Mouse (Mus musculus) embryonic facial prominence, embryonic 11.5 days (tissue): ENCODE measurements around the gene Doc2b. TPM values are rescaled to one million over a fixed set of nuclear protein-coding genes. Genes with fewer than 3 reads are reported as not detected.

ENCODE experiments used
- ATAC-seq: fragments of 200-750 bp; cut with Nextera tagmentation; replicated peaks from 2 replicates; pipeline ENCODE4 v1.8.0; 2017; ENCODE audit warnings: low read depth; ENCODE audit not compliant: insufficient number of reproducible peaks, low FRiP score, low TSS enrichment
- DNase-seq: peaks from one replicate; pipeline ENCODE4 v3.0.0-alpha.2; 2015; ENCODE audit warnings: low spot score
- H3K27ac ChIP-seq: fragments of 300-500 bp; sonication (generic); replicated peaks from 2 replicates; pipeline ENCODE4 v1.5.1; 2014; ENCODE audit warnings: mild to moderate bottlenecking, low read depth, low read length, control low read depth
- H3K27me3 ChIP-seq: fragments of 300-500 bp; sonication (generic); 2 replicates; pipeline ENCODE4 v1.6.1; 2014; ENCODE audit warnings: mild to moderate bottlenecking, low read length, moderate library complexity, mixed read lengths; ENCODE audit not compliant: control insufficient read depth, insufficient read depth
- H3K36me3 ChIP-seq: fragments of 300-500 bp; sonication (generic); replicated peaks from 2 replicates; pipeline ENCODE4 v1.6.1; 2014; ENCODE audit warnings: low read depth, mild to moderate bottlenecking, low read length, moderate library complexity, mixed read lengths; ENCODE audit not compliant: control insufficient read depth, insufficient read depth
- H3K4me1 ChIP-seq: fragments of 300-500 bp; sonication (generic); 2 replicates; pipeline ENCODE4 v1.6.1; 2014; ENCODE audit warnings: low read length, mixed read lengths; ENCODE audit not compliant: control insufficient read depth, insufficient read depth
- H3K4me2 ChIP-seq: fragments of 300-500 bp; sonication (generic); 2 replicates; pipeline ENCODE4 v1.6.1; 2014; ENCODE audit warnings: low read depth, mild to moderate bottlenecking, control low read depth, low read length, moderate library complexity
- H3K4me3 ChIP-seq: fragments of 300-500 bp; sonication (generic); 2 replicates; pipeline ENCODE4 v1.5.1; 2014; ENCODE audit warnings: low read depth, low read length, control low read depth
- H3K9ac ChIP-seq: fragments of 300-500 bp; sonication (generic); replicated peaks from 2 replicates; pipeline ENCODE4 v1.6.1; 2014; ENCODE audit warnings: mild to moderate bottlenecking, control low read depth, low read length
- H3K9me3 ChIP-seq: fragments of 300-500 bp; sonication (generic); replicated peaks from 2 replicates; pipeline ENCODE4 v1.6.1; 2016; ENCODE audit warnings: mild to moderate bottlenecking, low read length, inconsistent platforms, mixed read lengths; ENCODE audit not compliant: control insufficient read depth
- WGBS: fragments of 180-500 bp; shearing (Covaris S2); extraction: QIAGEN DNeasy Blood & Tissue Kit; methylation state at CpG from one replicate; pipeline ENCODE4 v1.1.7; 2014; 5-methylcytosine and 5-hydroxymethylcytosine counted together
- polyA plus RNA-seq: library from polyadenylated mRNA; unstranded; fragments of >200 nt; fragmentation: Nextera tagmentation; extraction: Ambion mirVana; gene quantifications from 2 replicates; pipeline ENCODE4 v1.2.1, GENCODE M21; 2014

Doc2b gene
- polyA plus RNA-seq: 0.46 and 0.74 TPM in 2 replicates

DNA sequence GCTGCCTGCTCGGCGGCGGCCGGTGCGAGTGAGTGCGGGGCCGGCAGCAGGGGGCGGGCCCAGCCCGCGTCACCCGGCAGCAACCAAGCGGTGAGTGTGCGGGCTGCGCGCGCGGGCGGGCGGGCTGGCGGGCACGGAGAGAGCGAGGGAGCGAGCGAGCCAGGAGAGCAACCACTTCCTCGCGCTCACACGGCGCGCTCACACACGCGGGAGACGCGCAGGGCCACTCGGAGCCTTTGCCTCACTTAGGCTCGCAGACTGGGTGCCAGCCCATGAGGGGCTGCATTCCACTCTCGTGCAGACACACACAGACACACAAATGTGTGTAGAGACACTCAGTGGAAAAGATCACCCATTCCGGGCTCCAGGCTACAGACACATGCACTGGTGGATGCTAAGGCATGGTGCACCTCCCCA, at the start of gene Doc2b:
TSS of gene Doc2b (minus strand) at position 21 of the 417 bp plus-strand sequence.
- peak within 1 kb of the TSS; percentile 41 for H3K4me3 ChIP-seq
- H3K4me1 ChIP-seq: peaks cover 5% of the 10 kb centered on the region
- no peaks in the 10 kb centered on the region for H3K36me3 ChIP-seq
- H3K9me3 ChIP-seq: no peaks in the 10 kb centered on the region
- H3K4me2 ChIP-seq: peak within 1 kb of the TSS; percentile 65
- H3K27me3 ChIP-seq: peaks cover 42% of the 10 kb centered on the region
- peak; percentile 44 for DNase-seq
- peak; percentile 40; the same call in 1 of the 2 replicates for ATAC-seq
- WGBS: 3% methylated on average over 35 of the region's 37 CpGs
- peak within 1 kb of the TSS; percentile 60 for H3K9ac ChIP-seq
- H3K27ac ChIP-seq: no peak within 1 kb of the TSS

DNA sequence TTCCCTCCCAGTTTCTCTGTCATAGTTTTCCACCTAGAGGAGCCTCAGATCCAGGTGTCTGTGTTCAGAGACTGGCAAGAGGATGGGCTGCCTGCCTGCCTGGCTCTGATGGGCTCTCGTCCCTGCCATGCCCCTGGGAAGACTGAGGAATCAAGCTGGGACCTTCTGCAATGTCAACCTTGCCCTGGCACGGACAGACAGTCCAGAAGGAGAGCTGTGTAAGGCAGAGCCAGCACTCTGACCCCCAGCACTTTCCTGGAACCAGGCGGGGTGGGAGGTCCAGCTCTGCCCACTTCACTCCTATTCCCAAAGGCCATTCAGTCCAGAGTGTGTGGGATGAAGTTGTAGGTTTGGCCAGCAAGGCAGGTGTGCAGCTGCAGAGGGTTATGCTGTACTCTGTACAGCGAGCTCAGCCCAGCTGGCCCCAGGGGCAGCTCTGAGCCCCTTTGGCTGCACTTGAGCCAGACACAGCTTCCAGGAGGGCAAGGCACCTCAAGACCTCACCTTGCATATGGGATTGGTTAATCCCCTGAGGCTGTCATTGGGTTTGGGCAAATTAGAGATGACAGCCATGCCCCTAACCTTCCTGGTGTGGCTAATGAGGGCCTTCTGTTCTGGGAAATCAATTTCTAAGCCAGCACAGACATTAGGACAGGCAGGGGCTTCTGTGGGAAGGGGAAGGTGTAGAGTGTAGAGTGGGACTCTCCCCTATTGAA, 47.2 kb upstream of the Doc2b start:
- Histone ChIP-seq H3K4me2 (no peak overlapping the region), H3K36me3 (no peaks in the 10 kb centered on the region), H3K27ac (no peak overlapping the region), H3K27me3 (no peaks in the 10 kb centered on the region), H3K9me3 (no peaks in the 10 kb centered on the region), H3K9ac (no peak overlapping the region), H3K4me1 (no peaks in the 10 kb centered on the region; the same call in 1 of the 2 replicates), H3K4me3 (no peak overlapping the region)
- 59% methylated on average over 4 of the region's 4 CpGs for WGBS
- ATAC-seq (peak; percentile 58; the same call in 1 of the 2 replicates), DNase-seq (peak; percentile 69)

DNA sequence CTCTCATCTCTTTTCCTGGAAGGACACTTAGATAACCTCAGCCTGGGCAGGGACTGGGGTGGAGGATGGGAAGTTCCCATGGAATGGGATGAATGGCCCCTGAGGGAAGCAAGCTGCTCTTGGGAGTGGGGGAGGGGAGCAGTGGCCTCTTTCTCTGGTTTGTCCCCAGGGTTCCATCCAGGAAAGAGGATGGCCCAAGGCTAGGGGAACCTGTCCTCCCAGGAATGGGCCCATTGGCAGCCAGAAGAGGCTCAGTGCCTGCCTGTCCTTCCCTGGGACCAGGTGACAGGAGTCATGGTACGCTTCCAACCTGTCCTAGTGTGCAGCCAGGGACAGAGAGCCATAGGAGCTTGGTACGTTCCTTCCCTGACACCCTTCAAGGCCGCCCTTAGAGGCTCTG, 45.7 kb upstream of the Doc2b start:
- Histone ChIP-seq H3K27me3 (no peaks in the 10 kb centered on the region), H3K4me2 (no peak overlapping the region), H3K27ac (no peak overlapping the region), H3K9ac (no peak overlapping the region), H3K36me3 (no peaks in the 10 kb centered on the region), H3K4me3 (no peak overlapping the region), H3K9me3 (no peaks in the 10 kb centered on the region), H3K4me1 (no peaks in the 10 kb centered on the region; the same call in 1 of the 2 replicates)
- DNase-seq: no peak
- ATAC-seq: no peak
- WGBS: 64% methylated on average over 3 of the region's 3 CpGs

DNA sequence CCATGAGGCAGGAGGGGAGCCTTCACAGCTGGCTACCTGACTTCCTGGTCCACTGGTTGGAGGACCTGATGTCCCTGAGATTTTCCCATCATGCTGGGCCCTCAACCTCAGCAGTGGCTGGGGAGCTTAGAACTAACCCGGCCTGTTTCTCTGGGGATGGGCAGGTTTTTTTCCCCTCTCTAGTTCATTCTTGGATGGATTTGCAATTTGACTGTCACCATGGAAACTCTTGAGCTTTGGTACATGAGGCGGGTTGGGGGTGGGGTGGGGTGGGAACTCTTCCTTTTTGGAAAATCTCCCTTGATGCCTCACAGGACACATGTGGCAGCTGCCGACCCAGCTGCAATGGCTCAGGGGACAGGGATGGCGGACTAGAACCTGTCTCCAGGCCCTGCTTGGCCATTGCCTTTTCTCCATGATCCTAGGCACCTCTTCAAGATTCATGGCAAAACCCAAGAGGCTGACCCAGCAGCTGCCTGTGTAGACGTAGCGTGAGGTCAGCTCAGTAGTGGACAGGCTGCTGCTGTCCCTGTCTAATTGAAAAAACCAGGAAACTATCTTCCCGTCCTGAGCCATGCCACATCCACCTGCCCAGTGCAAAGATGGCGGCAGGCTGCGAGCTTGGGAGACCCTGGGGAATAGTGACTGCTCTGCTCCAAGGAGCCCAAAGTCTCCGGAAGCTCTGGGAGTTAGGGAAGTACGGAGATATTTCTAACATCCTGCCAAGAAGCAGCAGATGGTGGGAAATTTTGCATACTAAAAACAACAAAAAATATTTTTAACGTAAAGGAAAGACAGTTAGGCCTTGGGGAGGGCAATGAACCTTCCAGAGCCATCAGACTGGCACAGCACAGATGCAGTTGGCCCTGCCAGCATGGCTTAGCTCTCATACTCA, 43.9 kb upstream of the Doc2b start:
- WGBS: 80% methylated on average over 12 of the region's 12 CpGs

DNA sequence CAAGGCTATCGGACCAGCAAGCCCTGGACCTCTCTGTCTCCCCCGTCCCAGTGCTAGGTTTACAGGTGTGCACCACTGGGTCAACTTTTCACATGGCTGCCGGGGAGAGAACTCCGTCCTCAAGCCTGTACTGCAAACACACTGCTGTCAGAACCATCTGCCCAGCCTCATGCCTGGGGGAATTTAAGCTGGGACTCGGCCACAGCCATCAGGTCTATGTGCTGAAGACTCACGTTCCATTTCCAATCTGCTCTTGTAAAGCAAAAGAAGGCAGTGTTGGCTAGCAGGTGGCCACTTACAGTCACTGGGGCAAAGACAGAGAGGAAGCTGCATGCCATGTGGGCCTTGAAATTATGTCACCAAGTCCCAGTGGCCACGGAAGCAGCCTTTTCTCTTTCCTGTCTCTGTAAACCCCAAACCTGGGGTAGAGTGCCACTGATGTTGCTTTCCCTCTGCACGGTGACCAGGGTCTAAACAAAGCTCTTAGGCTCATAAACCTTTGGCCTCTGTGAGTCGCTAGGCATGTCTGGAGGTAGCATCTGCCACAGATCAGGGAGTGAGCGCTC, 43.1 kb upstream of the Doc2b start:
- Histone ChIP-seq H3K27ac (no peak overlapping the region), H3K9me3 (no peaks in the 10 kb centered on the region), H3K27me3 (no peaks in the 10 kb centered on the region), H3K4me2 (no peak overlapping the region), H3K4me1 (no peaks in the 10 kb centered on the region; the same call in 1 of the 2 replicates), H3K4me3 (no peak overlapping the region), H3K36me3 (no peaks in the 10 kb centered on the region), H3K9ac (no peak overlapping the region)
- ATAC-seq (no peak), DNase-seq (no peak)
- 76% methylated on average over 10 of the region's 10 CpGs for WGBS

More for the DNA sequence above, 43.9 kb upstream of the Doc2b start:
- no peak overlapping the region for H3K27ac ChIP-seq
- H3K9ac ChIP-seq: no peak overlapping the region
- H3K4me1 ChIP-seq: no peaks in the 10 kb centered on the region; the same call in 1 of the 2 replicates
- H3K36me3 ChIP-seq: no peaks in the 10 kb centered on the region
- no peak overlapping the region for H3K4me3 ChIP-seq
- no peak overlapping the region for H3K4me2 ChIP-seq
- ATAC-seq: no peak
- no peaks in the 10 kb centered on the region for H3K9me3 ChIP-seq
- DNase-seq: no peak
- no peaks in the 10 kb centered on the region for H3K27me3 ChIP-seq

DNA sequence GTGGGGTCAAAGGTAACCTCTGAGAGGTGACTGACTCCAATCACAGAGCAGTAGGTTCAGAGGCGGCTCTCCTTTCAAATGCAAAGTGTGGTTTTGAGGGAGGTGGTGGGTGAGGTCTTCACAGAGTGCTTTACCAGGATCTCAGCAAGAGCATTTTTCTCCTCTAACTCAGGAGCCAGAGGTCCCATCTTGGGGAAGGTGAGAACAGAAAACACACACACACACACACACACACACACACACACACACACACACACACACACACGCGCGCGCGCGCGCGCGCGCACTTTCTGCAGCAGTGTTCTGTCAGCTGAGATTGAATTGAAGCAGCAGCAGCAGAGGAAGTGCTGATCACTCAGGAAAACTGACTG, 40.4 kb upstream of the Doc2b start:
- Histone ChIP-seq H3K9me3 (no peaks in the 10 kb centered on the region), H3K4me2 (no peak overlapping the region), H3K27me3 (no peaks in the 10 kb centered on the region), H3K36me3 (no peaks in the 10 kb centered on the region), H3K27ac (no peak overlapping the region), H3K4me1 (no peaks in the 10 kb centered on the region), H3K4me3 (no peak overlapping the region), H3K9ac (no peak overlapping the region)
- WGBS: 55% methylated on average over 11 of the region's 11 CpGs
- DNase-seq (no peak), ATAC-seq (no peak)

DNA sequence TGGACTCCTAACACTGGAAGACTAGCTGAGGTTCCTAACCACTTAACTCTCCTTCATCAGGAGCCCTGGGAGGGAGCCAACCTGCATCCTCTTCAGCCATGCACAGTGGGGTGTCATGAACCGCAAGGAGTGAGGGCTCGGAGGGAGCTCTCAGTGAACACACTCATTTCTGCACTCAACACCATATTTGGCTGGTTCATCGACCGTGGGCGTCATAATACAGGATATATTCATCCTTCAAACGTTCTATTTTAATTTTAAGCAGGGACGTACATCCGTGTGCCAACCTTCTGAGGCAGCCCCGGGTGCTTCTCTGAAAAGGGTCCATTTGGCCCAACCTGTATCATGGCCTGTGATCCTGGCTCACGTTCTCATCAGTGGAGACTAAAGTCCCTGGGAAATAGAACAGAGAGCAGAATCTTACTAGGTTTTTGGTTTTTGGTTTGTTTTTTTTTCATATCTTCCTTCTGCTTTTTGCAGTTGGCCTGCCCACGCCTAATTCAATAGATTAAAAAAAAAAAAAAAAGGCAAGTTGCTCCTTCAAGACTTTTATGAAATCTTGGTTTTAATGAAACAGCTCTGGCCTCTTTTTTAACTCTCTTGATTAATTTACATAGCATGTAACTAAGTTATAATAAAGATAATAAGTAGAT, 39.9 kb upstream of the Doc2b start:
- 85% methylated on average over 11 of the region's 11 CpGs for WGBS
- no peak for ATAC-seq
- H3K4me2 ChIP-seq: no peak overlapping the region

More for the DNA sequence above, 39.9 kb upstream of the Doc2b start:
- H3K27ac ChIP-seq: no peak overlapping the region
- H3K4me3 ChIP-seq: no peak overlapping the region
- H3K9ac ChIP-seq: no peak overlapping the region
- H3K36me3 ChIP-seq: no peaks in the 10 kb centered on the region
- H3K27me3 ChIP-seq: no peaks in the 10 kb centered on the region
- H3K4me1 ChIP-seq: no peaks in the 10 kb centered on the region
- no peak for DNase-seq
- H3K9me3 ChIP-seq: no peaks in the 10 kb centered on the region
